Mouse (Mus musculus): ENCODE results near the gene Ppp2r1a.
A peak's percentile ranks its signal among the peaks of the same experiment; 100 is the strongest.

Gene Ppp2r1a

GRCm38 (mm10) chr17:20944985-20945891, at the start of gene Ppp2r1a:
TSS of gene Ppp2r1a (plus strand) at chr17:20945311.
- peak; percentile 97 for ATAC-seq (ENCODE audit: low TSS enrichment)

GRCm38 (mm10) chr17:20904991-20905390, 40.1 kb upstream of the Ppp2r1a start, which contains the start of gene Vmn1r231:
TSS of gene Vmn1r231 (minus strand) at chr17:20905091.
- no peak for ATAC-seq (ENCODE audit: low TSS enrichment)

GRCm38 (mm10) chr17:20919614-20920013, 25.5 kb upstream of the Ppp2r1a start, which contains the start of gene Vmn1r232:
TSS of gene Vmn1r232 (minus strand) at chr17:20919714.
- no peak for ATAC-seq (ENCODE audit: low TSS enrichment)

GRCm38 (mm10) chr17:20944226-20944625, 885 bp upstream of the Ppp2r1a start:
- ATAC-seq (ENCODE audit: low TSS enrichment): no peak

- no peak for ATAC-seq (ENCODE audit: low TSS enrichment)
These were observed 985 bp downstream of the Ppp2r1a start for GRCm38 (mm10) chr17:20946026-20946565.

GRCm38 (mm10) chr17:20946636-20947035, 1.5 kb downstream of the Ppp2r1a start:
- ATAC-seq (ENCODE audit: low TSS enrichment): no peak

- no peak for ATAC-seq (ENCODE audit: low TSS enrichment)
These were observed 15.3 kb downstream of the Ppp2r1a start for GRCm38 (mm10) chr17:20960386-20960785.

GRCm38 (mm10) chr17:20965421-20965820, 20.3 kb downstream of the Ppp2r1a start:
- ATAC-seq (ENCODE audit: low TSS enrichment): no peak

- no peak for ATAC-seq (ENCODE audit: low TSS enrichment)
These were observed 21.6 kb downstream of the Ppp2r1a start for GRCm38 (mm10) chr17:20966681-20967080.

GRCm38 (mm10) chr17:20993716-20994115, 48.6 kb downstream of the Ppp2r1a start:
- peak; percentile 98 for ATAC-seq (ENCODE audit: low TSS enrichment)

- no peak for ATAC-seq (ENCODE audit: low TSS enrichment)
These were observed 51.3 kb downstream of the Ppp2r1a start, which contains the start of gene Vmn1r233 for GRCm38 (mm10) chr17:20996364-20996763. TSS of gene Vmn1r233 (minus strand) at chr17:20996464.

- ATAC-seq (ENCODE audit: low TSS enrichment): peak; percentile 100
These were observed 63.5 kb downstream of the Ppp2r1a start, which contains the start of gene Zfp160 for GRCm38 (mm10) chr17:21008382-21009331. TSS of gene Zfp160 (plus strand) at chr17:21008903.

GRCm38 (mm10) chr17:21009726-21010125, 64.6 kb downstream of the Ppp2r1a start:
- no peak for ATAC-seq (ENCODE audit: low TSS enrichment)

All from frontal cortex, adult (tissue).